Mouse (Mus musculus) lung, postnatal 14 days (tissue): ENCODE measurements around the gene Scarb1.

ENCODE experiments used
- DNase-seq: peaks from one replicate; pipeline ENCODE4 v3.0.0; 2021

Scarb1 gene

DNA sequence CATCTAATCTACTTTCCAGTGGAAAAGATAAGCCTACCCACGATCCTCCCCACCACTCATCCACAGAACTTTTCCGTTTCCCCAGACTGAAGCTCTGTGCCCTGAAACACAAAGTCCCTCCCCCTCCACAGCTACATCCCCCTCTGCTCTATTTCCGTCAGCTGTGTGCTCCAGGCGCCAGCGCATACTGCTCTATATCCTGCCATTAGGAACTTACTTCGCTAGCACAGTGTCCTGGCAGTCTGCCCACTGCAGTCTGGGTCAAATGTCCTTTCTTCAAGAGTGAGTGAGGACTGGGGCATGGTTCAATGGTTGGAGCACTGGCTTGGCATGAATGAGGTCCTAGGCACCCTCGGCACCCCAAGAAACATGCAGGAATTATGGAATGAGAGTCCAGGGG, 23.0 kb upstream of the Scarb1 start:
- peak; percentile 45 for DNase-seq

- no peak for DNase-seq
Measured at GRCm38 (mm10) chr5:125360981-125361510, 20.2 kb upstream of the Scarb1 start.

DNA sequence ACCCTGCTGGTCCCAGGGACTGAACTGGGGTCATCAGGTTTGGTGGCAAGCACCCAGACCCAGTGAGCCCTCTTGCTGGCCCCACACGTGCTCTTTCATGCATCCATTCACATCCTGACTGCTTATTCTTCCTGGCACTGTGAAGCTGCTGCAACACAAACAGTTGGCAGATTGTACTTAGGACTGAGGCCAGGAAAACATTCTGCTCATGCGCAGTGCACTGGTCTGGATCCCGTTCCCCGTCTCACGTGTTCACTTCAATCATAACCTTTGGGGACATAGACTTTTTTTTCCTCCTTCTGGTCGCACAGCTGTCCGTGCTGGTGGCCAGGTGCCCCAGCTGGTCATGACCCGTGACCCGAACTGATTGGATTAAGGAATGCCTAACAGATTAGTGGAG, 19.7 kb upstream of the Scarb1 start:
- DNase-seq = no peak

DNA sequence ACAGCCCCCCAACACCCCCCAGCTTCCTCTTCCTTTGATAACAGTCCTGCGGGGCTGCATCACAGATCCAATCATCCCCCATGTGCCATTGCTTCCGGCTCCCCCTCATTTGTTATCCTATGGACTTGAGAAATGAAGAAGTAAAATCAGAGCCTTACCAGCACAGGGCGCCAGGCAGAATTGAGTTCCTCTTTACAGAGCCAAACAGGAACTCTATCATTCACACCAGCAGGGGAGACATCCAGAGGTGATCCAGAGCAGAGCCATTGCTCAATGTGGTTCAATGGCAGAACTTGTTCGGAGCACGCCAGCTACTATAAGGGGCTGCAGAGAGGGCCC, 17.3 kb upstream of the Scarb1 start:
- DNase-seq = no peak

DNA sequence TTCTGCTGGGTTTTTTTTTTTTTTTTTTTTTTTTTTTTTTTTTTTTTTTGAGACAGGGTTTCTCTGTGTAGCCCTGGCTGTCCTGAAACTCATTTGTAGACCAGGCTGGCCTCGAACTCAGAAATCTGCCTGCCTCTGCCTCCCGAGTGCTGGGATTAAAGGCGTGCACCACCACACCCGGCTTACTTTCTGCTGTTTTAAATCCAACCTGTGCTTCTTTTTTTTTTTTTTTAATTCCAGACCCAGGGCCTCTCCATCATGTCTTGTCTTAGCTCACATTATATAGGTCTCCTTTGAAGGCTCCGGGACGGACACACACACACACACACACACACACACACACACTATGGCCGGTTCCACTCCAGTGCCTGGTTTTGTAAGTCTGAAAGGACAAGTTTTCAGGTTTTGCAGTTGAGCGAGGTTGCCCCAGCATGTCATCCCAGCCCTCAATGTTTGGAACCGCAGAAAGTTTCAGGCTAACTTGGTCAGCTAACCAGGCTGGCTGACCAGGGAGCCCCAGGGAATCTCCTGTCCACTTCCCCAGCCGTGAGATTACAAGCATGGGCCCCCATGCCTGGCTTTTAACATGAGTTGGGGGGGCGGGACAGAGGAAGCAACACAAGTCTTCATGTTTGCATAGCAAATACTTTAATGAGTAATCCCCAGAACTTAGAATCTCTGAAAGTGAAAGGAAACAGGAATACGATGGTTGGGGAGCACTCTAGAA, 16.8 kb upstream of the Scarb1 start:
- DNase-seq = no peak

DNA sequence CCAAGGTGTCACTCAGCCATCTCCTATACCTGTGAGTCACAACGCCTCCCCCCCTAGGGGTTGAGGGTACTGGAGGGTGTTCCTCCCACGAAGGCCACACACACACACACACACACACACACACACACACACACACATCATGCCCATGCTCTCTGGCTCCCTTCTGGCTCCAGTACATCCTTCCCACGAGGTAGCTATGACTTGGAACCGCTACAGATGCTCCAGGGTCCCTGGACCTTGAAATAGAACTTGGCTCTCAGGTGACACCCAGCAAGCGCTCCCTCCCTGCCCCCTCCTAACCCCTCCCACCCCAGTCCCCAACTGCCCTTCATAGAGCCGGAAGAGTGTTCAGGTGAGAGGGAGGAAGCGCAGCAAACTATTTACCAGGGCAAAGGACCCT, 14.8 kb upstream of the Scarb1 start:
- DNase-seq = no peak

DNA sequence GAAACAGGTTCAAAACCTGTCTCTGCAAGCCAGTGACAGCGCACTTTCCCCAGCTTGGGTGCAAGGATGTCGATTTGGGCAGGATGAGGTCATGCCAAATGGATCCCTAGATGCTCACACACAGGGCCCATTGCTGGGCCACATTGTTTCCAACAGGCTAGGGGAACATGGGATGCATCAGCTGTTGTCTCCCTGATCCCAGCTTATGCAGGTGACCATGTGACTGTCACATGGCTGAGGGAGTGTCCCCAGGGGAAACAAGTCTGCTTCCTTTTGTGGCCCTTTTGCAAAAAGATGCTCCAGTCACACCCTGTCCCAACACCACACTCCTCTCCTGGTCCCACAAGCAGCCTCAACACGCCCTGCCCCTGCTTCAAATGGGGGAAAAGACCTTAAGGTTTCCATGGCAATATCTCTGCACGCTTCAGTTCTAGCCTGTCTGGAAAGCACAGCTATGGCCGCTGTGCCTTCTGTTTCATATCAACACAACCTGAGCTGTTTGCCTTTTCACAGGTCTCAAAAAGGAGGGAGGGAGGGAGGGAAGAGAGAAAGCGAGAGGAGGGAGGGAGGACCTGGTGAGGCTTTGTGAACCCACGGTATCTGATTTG, 14.1 kb upstream of the Scarb1 start:
- no peak for DNase-seq

DNA sequence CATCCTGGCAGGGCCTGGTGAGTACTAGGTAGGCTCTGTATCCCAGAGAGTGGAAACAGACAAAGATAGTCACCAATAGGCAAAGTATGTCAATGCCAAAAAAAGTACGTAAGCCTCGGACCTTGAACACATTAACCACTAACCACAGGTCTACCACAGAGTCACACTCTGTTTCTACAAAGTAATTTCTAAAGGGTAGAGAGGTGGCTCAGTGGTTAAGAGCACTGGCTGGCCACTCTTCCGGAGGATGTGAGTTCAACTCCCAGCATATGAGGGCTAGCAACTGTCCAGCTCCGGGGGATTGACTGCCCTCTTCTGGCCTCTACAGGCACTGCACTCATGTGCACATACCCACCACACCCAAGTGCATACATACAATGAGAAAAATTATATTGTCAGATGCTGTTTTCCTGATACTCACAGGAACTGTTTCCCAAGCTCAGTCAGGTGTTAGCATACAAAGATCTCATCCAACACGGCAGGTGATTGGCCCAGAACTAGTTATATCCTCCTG, 11.9 kb upstream of the Scarb1 start:
- no peak for DNase-seq

- DNase-seq = no peak
Measured at GRCm38 (mm10) chr5:125351939-125352338, 11.0 kb upstream of the Scarb1 start.

- no peak for DNase-seq
Measured at GRCm38 (mm10) chr5:125351057-125351456, 10.2 kb upstream of the Scarb1 start.

DNA sequence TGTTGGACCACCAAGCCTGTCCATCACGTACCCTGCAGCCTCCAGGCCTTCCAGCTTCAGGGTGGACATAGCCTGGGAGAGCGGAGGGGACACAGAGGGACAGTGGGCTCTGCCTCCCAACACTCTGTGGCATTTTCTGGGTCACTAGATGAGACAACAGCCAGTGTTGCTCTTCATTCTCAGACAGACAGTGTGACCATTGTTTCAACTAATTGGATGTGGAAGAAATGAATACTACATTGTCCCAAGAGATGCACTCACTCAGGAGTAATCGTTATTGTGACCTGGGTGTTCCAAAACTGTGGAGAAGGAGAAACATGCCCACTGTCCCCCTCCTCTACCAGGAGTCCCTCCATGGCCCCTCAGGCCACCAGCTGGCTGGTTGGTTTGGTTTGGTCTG, 8.5 kb upstream of the Scarb1 start:
- no peak for DNase-seq

- DNase-seq = peak; percentile 63
Measured at GRCm38 (mm10) chr5:125348487-125348886, 7.6 kb upstream of the Scarb1 start.

DNA sequence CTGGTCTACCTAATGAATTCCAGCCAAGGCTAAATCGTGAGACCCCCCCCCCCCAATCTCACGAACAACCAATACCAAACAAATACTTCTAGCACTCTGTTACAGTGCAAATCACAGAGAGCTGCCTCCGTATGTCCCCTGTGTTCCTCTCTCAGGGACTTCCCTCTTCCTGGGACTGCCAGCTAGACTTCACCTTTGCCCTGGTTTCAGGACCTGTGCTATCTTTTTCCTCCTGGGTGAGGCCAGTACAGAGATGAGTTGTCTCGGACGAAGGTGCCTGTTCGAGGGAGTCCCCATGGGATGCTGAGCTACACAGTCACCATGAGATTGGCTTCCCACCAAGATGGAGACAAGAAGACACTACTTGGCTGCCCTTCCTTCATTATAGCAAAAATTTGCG, 7.2 kb upstream of the Scarb1 start:
- DNase-seq = no peak

DNA sequence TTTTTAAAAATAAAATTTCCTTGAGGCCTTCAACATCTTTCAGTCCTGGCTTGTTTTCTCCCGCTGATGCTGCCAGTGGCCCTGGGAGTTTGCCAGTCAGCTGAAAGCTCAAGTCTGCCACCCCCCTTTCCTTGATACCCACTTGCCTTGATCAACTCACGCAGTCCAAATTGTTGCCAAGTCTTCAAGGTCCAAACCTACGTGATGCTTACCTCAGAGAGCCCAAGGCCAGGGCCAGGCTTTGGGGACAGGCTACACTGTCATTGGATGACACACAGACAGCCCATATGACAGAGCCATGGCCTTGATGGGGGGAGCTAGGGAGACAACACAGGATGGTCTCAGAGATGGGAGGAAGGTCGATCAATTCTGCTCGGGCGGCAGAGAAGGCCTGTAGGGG, 3.4 kb upstream of the Scarb1 start:
- DNase-seq = no peak

- DNase-seq = no peak
Measured at GRCm38 (mm10) chr5:125341459-125342090, 681 bp upstream of the Scarb1 start.

GRCm38 (mm10) chr5:125339851-125340531, 903 bp downstream of the Scarb1 start:
- DNase-seq = no peak

DNA sequence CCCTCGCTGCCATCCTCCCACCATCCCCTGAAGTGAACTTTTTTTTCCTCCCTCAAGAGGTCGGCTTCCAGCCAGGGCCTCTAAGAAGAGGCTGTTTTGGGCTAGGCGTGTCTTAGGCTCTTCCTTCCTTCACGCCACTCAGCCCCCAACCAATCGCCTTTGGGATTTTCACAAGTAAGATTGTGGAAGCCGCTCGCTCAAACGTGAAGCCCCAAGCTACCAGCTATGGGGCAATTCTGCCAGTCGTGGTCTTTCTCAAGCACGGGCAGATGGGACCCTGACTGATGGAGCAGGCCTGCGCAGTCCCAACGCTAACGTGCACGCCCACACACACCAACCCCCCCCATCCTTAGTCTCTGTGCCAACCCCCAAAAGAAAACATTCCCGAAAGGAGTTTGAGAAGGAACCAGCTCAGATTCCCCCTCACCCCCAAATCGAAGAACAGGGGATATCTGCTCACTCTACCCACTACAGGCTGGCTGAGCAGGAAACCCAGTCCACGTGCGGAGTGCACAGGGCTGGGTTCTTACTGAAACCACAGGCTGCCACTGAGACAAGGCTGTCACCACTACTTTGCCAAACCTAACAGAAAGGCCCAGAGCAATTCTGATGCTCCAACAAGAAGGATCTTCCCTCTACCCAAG, 1.7 kb downstream of the Scarb1 start:
- peak; percentile 65 for DNase-seq

GRCm38 (mm10) chr5:125337526-125337925, 3.4 kb downstream of the Scarb1 start:
- DNase-seq = no peak

DNA sequence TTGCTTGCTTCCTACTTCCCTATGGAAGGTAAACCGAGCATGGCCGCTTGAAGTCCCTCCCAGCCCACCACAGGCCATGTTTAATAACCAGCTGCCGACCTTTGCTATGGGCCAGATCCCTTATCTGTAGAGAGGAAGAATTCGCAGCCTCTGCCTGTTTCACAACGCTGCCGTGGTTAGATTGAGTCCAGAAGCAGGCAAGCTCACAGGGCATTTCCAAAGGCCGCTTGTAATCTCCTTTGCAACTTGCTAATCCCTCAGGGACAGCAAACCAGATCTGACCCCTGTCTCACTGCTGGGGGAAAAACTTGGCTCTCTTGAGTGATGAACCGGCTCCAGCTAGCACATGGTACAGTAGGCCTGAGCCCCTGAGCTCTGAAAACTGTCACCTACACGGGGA, 3.9 kb downstream of the Scarb1 start:
- DNase-seq = no peak

DNA sequence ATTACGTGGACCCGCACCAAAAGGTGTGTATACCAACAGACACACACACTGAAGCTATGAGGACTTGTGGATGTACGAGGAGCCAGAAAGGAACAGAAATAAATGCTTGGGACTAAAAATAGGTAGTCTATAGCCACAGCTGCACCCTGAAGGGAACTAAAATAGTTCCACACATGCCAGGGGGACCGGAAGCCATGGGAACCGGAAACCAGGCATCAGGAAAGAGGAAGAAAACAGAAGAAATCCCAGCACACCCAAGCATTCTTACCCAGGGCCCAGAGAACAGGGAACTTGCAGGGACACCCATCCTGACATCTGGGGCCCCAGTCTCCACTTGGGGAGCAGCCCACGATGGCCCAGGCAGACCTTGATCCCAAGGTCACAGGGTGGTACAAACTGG, 7.9 kb downstream of the Scarb1 start:
- no peak for DNase-seq

GRCm38 (mm10) chr5:125332333-125332732, 8.6 kb downstream of the Scarb1 start:
- DNase-seq = no peak

- DNase-seq = no peak
Measured at GRCm38 (mm10) chr5:125331811-125332210, 9.1 kb downstream of the Scarb1 start.

GRCm38 (mm10) chr5:125331094-125331493, 9.8 kb downstream of the Scarb1 start:
- no peak for DNase-seq
